Mouse (Mus musculus): ENCODE results near the gene Snx25. TPM values are rescaled to one million over a fixed set of nuclear protein-coding genes. Genes with fewer than 3 reads are reported as not detected.

Snx25 gene
- polyA plus RNA-seq, 1 experiment from 2014 or later = 10.6 TPM

- Histone ChIP-seq H3K9me3 (ENCODE audit: control insufficient read depth, low read length) (no peaks in the 10 kb centered on the region), H3K27me3 (replicated peaks; ENCODE audit: control insufficient read depth, insufficient read depth, low read length) (no peaks in the 10 kb centered on the region), H3K36me3 (ENCODE audit: control insufficient read depth, insufficient read depth, low read length) (no peaks in the 10 kb centered on the region), H3K4me3 (ENCODE audit: low read depth, low read length) (no peak overlapping the region), H3K27ac (ENCODE audit: low read depth, low read length) (no peak overlapping the region), H3K4me1 (replicated peaks; ENCODE audit: control insufficient read depth, insufficient read depth, low read length) (no peaks in the 10 kb centered on the region), H3K4me2 (no peak overlapping the region), H3K9ac (ENCODE audit: low read depth, low read length) (no peak overlapping the region)
- WGBS = 87% methylated on average over 5 of the region's 5 CpGs
- DNase-seq (ENCODE audit: low spot score) (no peak), ATAC-seq (replicated peaks; ENCODE audit: low FRiP score) (no peak)
These were observed 76.7 kb downstream of the Snx25 start for GRCm38 (mm10) chr8:46075223-46075622.

- Histone ChIP-seq H3K9me3 (ENCODE audit: control insufficient read depth, low read length) (no peaks in the 10 kb centered on the region), H3K4me3 (ENCODE audit: low read depth, low read length) (no peak overlapping the region), H3K4me1 (replicated peaks; ENCODE audit: control insufficient read depth, insufficient read depth, low read length) (no peaks in the 10 kb centered on the region), H3K27me3 (replicated peaks; ENCODE audit: control insufficient read depth, insufficient read depth, low read length) (no peaks in the 10 kb centered on the region), H3K36me3 (ENCODE audit: control insufficient read depth, insufficient read depth, low read length) (no peaks in the 10 kb centered on the region), H3K4me2 (no peak overlapping the region), H3K27ac (ENCODE audit: low read depth, low read length) (no peak overlapping the region), H3K9ac (ENCODE audit: low read depth, low read length) (no peak overlapping the region)
- DNase-seq (ENCODE audit: low spot score) (no peak), ATAC-seq (replicated peaks; ENCODE audit: low FRiP score) (no peak)
- 75% methylated on average over 2 of the region's 2 CpGs for WGBS
These were observed 78.3 kb downstream of the Snx25 start for GRCm38 (mm10) chr8:46073540-46074140.

GRCm38 (mm10) chr8:46072798-46073197 is 79.2 kb downstream of the Snx25 start:
- Histone ChIP-seq H3K27ac (ENCODE audit: low read depth, low read length) (no peak overlapping the region), H3K9me3 (ENCODE audit: control insufficient read depth, low read length) (no peaks in the 10 kb centered on the region), H3K9ac (ENCODE audit: low read depth, low read length) (no peak overlapping the region), H3K4me2 (no peak overlapping the region), H3K4me3 (ENCODE audit: low read depth, low read length) (no peak overlapping the region), H3K36me3 (ENCODE audit: control insufficient read depth, insufficient read depth, low read length) (no peaks in the 10 kb centered on the region; the same call in 1 of the 2 replicates), H3K4me1 (replicated peaks; ENCODE audit: control insufficient read depth, insufficient read depth, low read length) (no peaks in the 10 kb centered on the region), H3K27me3 (replicated peaks; ENCODE audit: control insufficient read depth, insufficient read depth, low read length) (no peaks in the 10 kb centered on the region)
- 91% methylated on average over 5 of the region's 5 CpGs for WGBS
- ATAC-seq (replicated peaks; ENCODE audit: low FRiP score) = no peak
- DNase-seq (ENCODE audit: low spot score) = no peak

GRCm38 (mm10) chr8:46040260-46040659 is 111.7 kb downstream of the Snx25 start:
- WGBS = 73% methylated on average over 13 of the region's 13 CpGs
- H3K9ac ChIP-seq (ENCODE audit: low read depth, low read length) = no peak overlapping the region
- H3K27me3 ChIP-seq (replicated peaks; ENCODE audit: control insufficient read depth, insufficient read depth, low read length) = no peaks in the 10 kb centered on the region
- peaks cover 3% of the 10 kb centered on the region; the same call in 1 of the 2 replicates for H3K36me3 ChIP-seq (ENCODE audit: control insufficient read depth, insufficient read depth, low read length)
- H3K4me3 ChIP-seq (ENCODE audit: low read depth, low read length) = no peak overlapping the region
- no peak for ATAC-seq (replicated peaks; ENCODE audit: low FRiP score)
- no peak overlapping the region for H3K4me2 ChIP-seq
- H3K4me1 ChIP-seq (replicated peaks; ENCODE audit: control insufficient read depth, insufficient read depth, low read length) = no peaks in the 10 kb centered on the region; the same call in 1 of the 2 replicates
- H3K27ac ChIP-seq (ENCODE audit: low read depth, low read length) = no peak overlapping the region
- H3K9me3 ChIP-seq (ENCODE audit: control insufficient read depth, low read length) = no peaks in the 10 kb centered on the region
- DNase-seq (ENCODE audit: low spot score) = no peak

- DNase-seq (ENCODE audit: low spot score) (no peak), ATAC-seq (replicated peaks; ENCODE audit: low FRiP score) (no peak)
- H3K4me3 ChIP-seq (ENCODE audit: low read depth, low read length) = no peak overlapping the region
- no peak overlapping the region for H3K9ac ChIP-seq (ENCODE audit: low read depth, low read length)
- no peak overlapping the region for H3K27ac ChIP-seq (ENCODE audit: low read depth, low read length)
- H3K27me3 ChIP-seq (replicated peaks; ENCODE audit: control insufficient read depth, insufficient read depth, low read length) = no peaks in the 10 kb centered on the region
- no peak overlapping the region for H3K4me2 ChIP-seq
- no peaks in the 10 kb centered on the region; the same call in 1 of the 2 replicates for H3K4me1 ChIP-seq (replicated peaks; ENCODE audit: control insufficient read depth, insufficient read depth, low read length)
- peaks cover 3% of the 10 kb centered on the region; the same call in 1 of the 2 replicates for H3K36me3 ChIP-seq (ENCODE audit: control insufficient read depth, insufficient read depth, low read length)
- 89% methylated on average over 1 of the region's 1 CpGs for WGBS
- H3K9me3 ChIP-seq (ENCODE audit: control insufficient read depth, low read length) = no peaks in the 10 kb centered on the region
These were observed 112.3 kb downstream of the Snx25 start for GRCm38 (mm10) chr8:46039666-46040065.

- H3K4me3 ChIP-seq (ENCODE audit: low read depth, low read length) = no peak overlapping the region
- no peak overlapping the region for H3K27ac ChIP-seq (ENCODE audit: low read depth, low read length)
- DNase-seq (ENCODE audit: low spot score) (no peak), ATAC-seq (replicated peaks; ENCODE audit: low FRiP score) (no peak)
- peaks cover 3% of the 10 kb centered on the region; the same call in 1 of the 2 replicates for H3K36me3 ChIP-seq (ENCODE audit: control insufficient read depth, insufficient read depth, low read length)
- H3K4me2 ChIP-seq = no peak overlapping the region
- WGBS = 80% methylated on average over 11 of the region's 11 CpGs
- H3K9me3 ChIP-seq (ENCODE audit: control insufficient read depth, low read length) = no peaks in the 10 kb centered on the region
- H3K4me1 ChIP-seq (replicated peaks; ENCODE audit: control insufficient read depth, insufficient read depth, low read length) = no peaks in the 10 kb centered on the region; the same call in 1 of the 2 replicates
- H3K9ac ChIP-seq (ENCODE audit: low read depth, low read length) = no peak overlapping the region
- H3K27me3 ChIP-seq (replicated peaks; ENCODE audit: control insufficient read depth, insufficient read depth, low read length) = no peaks in the 10 kb centered on the region
These were observed 115.7 kb downstream of the Snx25 start for GRCm38 (mm10) chr8:46036217-46036616.

GRCm38 (mm10) chr8:46024392-46024791 is 127.6 kb downstream of the Snx25 start:
- H3K9me3 ChIP-seq (ENCODE audit: control insufficient read depth, low read length) = no peaks in the 10 kb centered on the region
- H3K4me3 ChIP-seq (ENCODE audit: low read depth, low read length) = no peak overlapping the region
- H3K4me1 ChIP-seq (replicated peaks; ENCODE audit: control insufficient read depth, insufficient read depth, low read length) = no peaks in the 10 kb centered on the region
- no peak for DNase-seq (ENCODE audit: low spot score)
- no peak overlapping the region for H3K27ac ChIP-seq (ENCODE audit: low read depth, low read length)
- no peak for ATAC-seq (replicated peaks; ENCODE audit: low FRiP score)
- WGBS = 63% methylated on average over 4 of the region's 4 CpGs
- no peak overlapping the region for H3K4me2 ChIP-seq
- no peaks in the 10 kb centered on the region for H3K36me3 ChIP-seq (ENCODE audit: control insufficient read depth, insufficient read depth, low read length)
- no peak overlapping the region for H3K9ac ChIP-seq (ENCODE audit: low read depth, low read length)
- H3K27me3 ChIP-seq (replicated peaks; ENCODE audit: control insufficient read depth, insufficient read depth, low read length) = no peaks in the 10 kb centered on the region

- H3K9ac ChIP-seq (ENCODE audit: low read depth, low read length) = no peak overlapping the region
- no peak overlapping the region for H3K4me3 ChIP-seq (ENCODE audit: low read depth, low read length)
- H3K4me1 ChIP-seq (replicated peaks; ENCODE audit: control insufficient read depth, insufficient read depth, low read length) = no peaks in the 10 kb centered on the region
- no peak for DNase-seq (ENCODE audit: low spot score)
- no peak overlapping the region for H3K4me2 ChIP-seq
- no peaks in the 10 kb centered on the region for H3K36me3 ChIP-seq (ENCODE audit: control insufficient read depth, insufficient read depth, low read length)
- no peak for ATAC-seq (replicated peaks; ENCODE audit: low FRiP score)
- no peak overlapping the region for H3K27ac ChIP-seq (ENCODE audit: low read depth, low read length)
- WGBS = 90% methylated on average over 9 of the region's 9 CpGs
- no peaks in the 10 kb centered on the region for H3K9me3 ChIP-seq (ENCODE audit: control insufficient read depth, low read length)
- H3K27me3 ChIP-seq (replicated peaks; ENCODE audit: control insufficient read depth, insufficient read depth, low read length) = no peaks in the 10 kb centered on the region
These were observed 129.2 kb downstream of the Snx25 start for GRCm38 (mm10) chr8:46022758-46023157.

GRCm38 (mm10) chr8:46022203-46022602 is 129.8 kb downstream of the Snx25 start:
- DNase-seq (ENCODE audit: low spot score) (no peak), ATAC-seq (replicated peaks; ENCODE audit: low FRiP score) (no peak)
- Histone ChIP-seq H3K9me3 (ENCODE audit: control insufficient read depth, low read length) (no peaks in the 10 kb centered on the region), H3K36me3 (ENCODE audit: control insufficient read depth, insufficient read depth, low read length) (no peaks in the 10 kb centered on the region), H3K27me3 (replicated peaks; ENCODE audit: control insufficient read depth, insufficient read depth, low read length) (no peaks in the 10 kb centered on the region), H3K4me3 (ENCODE audit: low read depth, low read length) (no peak overlapping the region), H3K9ac (ENCODE audit: low read depth, low read length) (no peak overlapping the region), H3K4me1 (replicated peaks; ENCODE audit: control insufficient read depth, insufficient read depth, low read length) (no peaks in the 10 kb centered on the region), H3K4me2 (no peak overlapping the region), H3K27ac (ENCODE audit: low read depth, low read length) (no peak overlapping the region)
- WGBS = 73% methylated on average over 9 of the region's 9 CpGs
